Mouse (Mus musculus) CH12.LX (cell line): Measurements from ENCODE around the gene Zscan20.
"Not testable (repeated sequence)": the region's sequence is repeated elsewhere in the genome, so short reads cannot be mapped to it uniquely, and the experiment has no call there.

ENCODE experiments used
- CTCF ChIP-seq, 2 experiments: IDR thresholded peaks in 1 of 2; conservative IDR thresholded peaks in 1 of 2; 2 replicates each; pipeline ENCODE4 v1.5.1; 2011 to 2012; ENCODE audit warnings: low read depth in 2 of 2, low read length in 2 of 2, improper control_type of control experiment in 1 of 2, inconsistent platforms in 1 of 2, mild to moderate bottlenecking in 1 of 2, moderate library complexity in 1 of 2
- E2F4 ChIP-seq: IDR thresholded peaks from 2 replicates; pipeline ENCODE4 v1.6.1; 2011; ENCODE audit warnings: low read depth, low read length, improper control_type of control experiment; ENCODE audit not compliant: insufficient replicate concordance
- EP300 ChIP-seq: IDR thresholded peaks from 2 replicates; pipeline ENCODE4 v1.6.1; 2011; ENCODE audit warnings: low read length, improper control_type of control experiment
- IRF4 ChIP-seq: IDR thresholded peaks from 2 replicates; pipeline ENCODE4 v1.6.1; 2014; ENCODE audit warnings: low read depth, mild to moderate bottlenecking, inconsistent platforms, low read length, improper control_type of control experiment
- MAX ChIP-seq: IDR thresholded peaks from 2 replicates; pipeline ENCODE4 v1.6.1; 2011; ENCODE audit warnings: low read length, improper control_type of control experiment
- MAZ ChIP-seq: IDR thresholded peaks from 2 replicates; pipeline ENCODE4 v1.6.1; 2012; ENCODE audit warnings: low read depth, mild to moderate bottlenecking, inconsistent platforms, low read length, improper control_type of control experiment, moderate library complexity
- POLR2A ChIP-seq: IDR thresholded peaks from 2 replicates; pipeline ENCODE4 v1.6.1; 2011; ENCODE audit warnings: low read depth, mild to moderate bottlenecking, improper control_type of control experiment, low read length
- RCOR1 ChIP-seq: conservative IDR thresholded peaks from 2 replicates; pipeline ENCODE4 v1.6.1; 2012; ENCODE audit warnings: low read depth, mild to moderate bottlenecking, inconsistent platforms, low read length, improper control_type of control experiment
- SIN3A ChIP-seq: IDR thresholded peaks from 2 replicates; pipeline ENCODE4 v1.6.1; 2012; ENCODE audit warnings: low read length, improper control_type of control experiment, inconsistent platforms
- SMC3 ChIP-seq: IDR thresholded peaks from 2 replicates; pipeline ENCODE4 v1.6.1; 2011; ENCODE audit warnings: low read depth, low read length, improper control_type of control experiment
- USF1 ChIP-seq: IDR thresholded peaks from 2 replicates; pipeline ENCODE4 v1.6.1; 2014; ENCODE audit warnings: low read depth, mild to moderate bottlenecking, inconsistent platforms, low read length, improper control_type of control experiment
- ZC3H11A ChIP-seq: IDR thresholded peaks from 2 replicates; pipeline ENCODE4 v1.6.1; 2012; ENCODE audit warnings: low read depth, mild to moderate bottlenecking, inconsistent platforms, low read length, improper control_type of control experiment
- ZNF384 ChIP-seq: IDR thresholded peaks from 2 replicates; pipeline ENCODE4 v1.6.1; 2012; ENCODE audit warnings: low read depth, low read length, improper control_type of control experiment, inconsistent platforms

DNA sequence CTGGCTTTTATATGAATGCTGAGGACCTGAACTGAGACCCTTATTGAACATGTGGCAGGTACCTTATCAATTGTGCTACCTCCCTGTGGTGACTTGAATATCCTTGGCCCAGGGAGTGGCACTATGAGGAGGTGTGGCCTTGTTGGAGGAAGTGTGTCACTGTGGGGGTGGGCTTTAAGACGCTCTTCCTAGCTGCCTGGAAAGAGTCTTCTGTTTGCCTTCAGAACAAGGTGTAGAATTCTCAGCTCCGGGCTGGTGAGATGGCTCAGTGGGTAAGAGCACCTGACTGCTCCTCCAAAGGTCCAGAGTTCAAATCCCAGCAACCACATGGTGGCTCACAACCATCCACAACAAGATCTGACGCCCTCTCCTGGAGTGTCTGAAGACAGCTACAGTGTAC is 1.8 kb upstream of the Zscan20 start:
- TF ChIP-seq CTCF (conservative IDR thresholded peaks at IDR 0.05 in 1 of 2, IDR thresholded peaks at IDR 0.05 in 1 of 2; ENCODE audit: low read depth in 2 of 2, low read length in 2 of 2); SIN3A; ZNF384; E2F4; USF1; SMC3; EP300; IRF4; MAX; POLR2A; ZC3H11A; MAZ; RCOR1: not testable (repeated sequence)
